Mouse (Mus musculus) liver, embryonic 14.5 days (tissue): ENCODE data around the gene Riok2. TPM values are rescaled to one million over a fixed set of nuclear protein-coding genes. Genes with fewer than 3 reads are reported as not detected.

Source experiments
- ATAC-seq: fragments of 200-750 bp; cut with Nextera tagmentation; 2 replicates; pipeline ENCODE4 v1.8.0; 2017; ENCODE audit warnings: moderate number of reproducible peaks, mild to moderate bottlenecking, moderate library complexity; ENCODE audit not compliant: insufficient read depth
- DNase-seq, 3 experiments: peaks; one replicate each; pipeline ENCODE4 v3.0.0-alpha.2; 2012 to 2013; ENCODE audit warnings: low read depth in 3 of 3, low spot score in 3 of 3
- H3K27ac ChIP-seq: fragments of 300-500 bp; sonication (generic); 2 replicates; pipeline ENCODE4 v1.5.1; 2014; ENCODE audit warnings: moderate library complexity, mild to moderate bottlenecking, control low read depth, inconsistent platforms
- H3K27me3 ChIP-seq: fragments of 300-500 bp; sonication (generic); 2 replicates; pipeline ENCODE4 v1.6.1; 2014; ENCODE audit warnings: mild to moderate bottlenecking, low read length, moderate library complexity; ENCODE audit not compliant: control insufficient read depth, insufficient read depth
- H3K36me3 ChIP-seq: fragments of 300-500 bp; sonication (generic); replicated peaks from 2 replicates; pipeline ENCODE4 v1.6.1; 2014; ENCODE audit warnings: low read depth; ENCODE audit not compliant: control insufficient read depth, insufficient read depth
- H3K4me1 ChIP-seq, 2 experiments: fragments of 200-500 bp in 1 of 2; fragments of 300-500 bp in 1 of 2; sonication (generic) in 1 of 2; replicated peaks; 2 replicates each; pipeline ENCODE4 v1.6.1; 2012 to 2014; ENCODE audit warnings: antibody characterized with exemption in 1 of 2, inconsistent platforms in 1 of 2, low read length in 1 of 2; ENCODE audit not compliant: control insufficient read depth in 2 of 2, insufficient read depth in 2 of 2
- H3K4me2 ChIP-seq: fragments of 300-500 bp; sonication (generic); 2 replicates; pipeline ENCODE4 v1.6.1; 2014; ENCODE audit warnings: low read depth, mild to moderate bottlenecking, control low read depth, moderate library complexity
- H3K4me3 ChIP-seq, 2 experiments: fragments of 200-500 bp in 1 of 2; fragments of 300-500 bp in 1 of 2; sonication (generic) in 1 of 2; 2 replicates each; pipeline ENCODE4 v1.5.1; 2012 to 2014; ENCODE audit warnings: low read depth in 2 of 2, low read length in 2 of 2, mild to moderate bottlenecking in 2 of 2, control low read depth in 1 of 2, inconsistent platforms in 1 of 2, moderate library complexity in 1 of 2; ENCODE audit not compliant: insufficient read depth in 1 of 2
- H3K9ac ChIP-seq: fragments of 300-500 bp; sonication (generic); replicated peaks from 2 replicates; pipeline ENCODE4 v1.6.1; 2014; ENCODE audit warnings: mild to moderate bottlenecking, control low read depth, moderate library complexity
- H3K9me3 ChIP-seq: fragments of 300-500 bp; sonication (generic); 2 replicates; pipeline ENCODE4 v1.6.1; 2016; ENCODE audit warnings: low read length, mixed read lengths; ENCODE audit not compliant: control insufficient read depth
- CTCF ChIP-seq: IDR thresholded peaks from 2 replicates; pipeline ENCODE4 v1.5.1; 2016; ENCODE audit warnings: antibody characterized with exemption, low read depth, control low read depth
- EP300 ChIP-seq: IDR thresholded peaks from 2 replicates; pipeline ENCODE4 v1.6.1; 2016; ENCODE audit warnings: antibody characterized with exemption, low read depth
- WGBS: fragments of 180-500 bp; shearing (Covaris S2); extraction: QIAGEN DNeasy Blood & Tissue Kit; methylation state at CpG from one replicate; pipeline ENCODE4 v1.1.7; 2014; ENCODE audit not compliant: insufficient replicate concordance; 5-methylcytosine and 5-hydroxymethylcytosine counted together
- polyA plus RNA-seq, 2 experiments: library from polyadenylated mRNA; depleted of rRNA in 1 of 2; stranded (reverse) in 1 of 2; unstranded in 1 of 2; fragments of >200 nt; fragmentation: Nextera tagmentation in 1 of 2; extraction: Ambion mirVana in 1 of 2; gene quantifications; 2 replicates each; pipeline versions ENCODE4 v1.2.1 to v1.2.3; 2012 to 2014

Riok2 gene
- polyA plus RNA-seq, 2 experiments, result 11.5 to 11.7 TPM

GRCm38 (mm10) chr17:17405606-17406005, 31.5 kb downstream of the Riok2 start:
- DNase-seq, result no peak
- no peak overlapping the region for H3K4me3 ChIP-seq
- 33% methylated on average over 1 of the region's 1 CpGs for WGBS

GRCm38 (mm10) chr17:17408137-17408536, 34.0 kb downstream of the Riok2 start:
- no peak overlapping the region for H3K4me2 ChIP-seq
- no peaks in the 10 kb centered on the region for H3K9me3 ChIP-seq
- H3K27ac ChIP-seq, result no peak overlapping the region
- H3K4me1 ChIP-seq, result no peaks in the 10 kb centered on the region
- WGBS, result 54% methylated on average over 6 of the region's 6 CpGs
- H3K36me3 ChIP-seq, result no peaks in the 10 kb centered on the region
- no peak overlapping the region for H3K4me3 ChIP-seq
- TF ChIP-seq CTCF (no peak), EP300 (no peak)
- DNase-seq (no peak), ATAC-seq (no peak)
- no peaks in the 10 kb centered on the region for H3K27me3 ChIP-seq
- H3K9ac ChIP-seq, result no peak overlapping the region

More at GRCm38 (mm10) chr17:17405606-17406005, 31.5 kb downstream of the Riok2 start:
- Histone ChIP-seq H3K9ac (no peak overlapping the region), H3K36me3 (no peaks in the 10 kb centered on the region), H3K9me3 (no peaks in the 10 kb centered on the region), H3K27me3 (no peaks in the 10 kb centered on the region), H3K4me1 (no peaks in the 10 kb centered on the region), H3K4me2 (no peak overlapping the region), H3K27ac (no peak overlapping the region)
- no peak for ATAC-seq
- TF ChIP-seq CTCF, result no peak
- no peak for TF ChIP-seq EP300

GRCm38 (mm10) chr17:17408720-17409478, 34.8 kb downstream of the Riok2 start:
- no peak overlapping the region for H3K4me3 ChIP-seq
- H3K9ac ChIP-seq, result no peak overlapping the region
- no peaks in the 10 kb centered on the region for H3K27me3 ChIP-seq
- no peaks in the 10 kb centered on the region for H3K4me1 ChIP-seq
- DNase-seq, result no peak
- ATAC-seq, result no peak
- no peaks in the 10 kb centered on the region for H3K9me3 ChIP-seq
- 66% methylated on average over 6 of the region's 6 CpGs for WGBS
- no peak overlapping the region for H3K27ac ChIP-seq
- no peaks in the 10 kb centered on the region for H3K36me3 ChIP-seq
- H3K4me2 ChIP-seq, result no peak overlapping the region
- TF ChIP-seq EP300 (no peak), CTCF (no peak)

DNA sequence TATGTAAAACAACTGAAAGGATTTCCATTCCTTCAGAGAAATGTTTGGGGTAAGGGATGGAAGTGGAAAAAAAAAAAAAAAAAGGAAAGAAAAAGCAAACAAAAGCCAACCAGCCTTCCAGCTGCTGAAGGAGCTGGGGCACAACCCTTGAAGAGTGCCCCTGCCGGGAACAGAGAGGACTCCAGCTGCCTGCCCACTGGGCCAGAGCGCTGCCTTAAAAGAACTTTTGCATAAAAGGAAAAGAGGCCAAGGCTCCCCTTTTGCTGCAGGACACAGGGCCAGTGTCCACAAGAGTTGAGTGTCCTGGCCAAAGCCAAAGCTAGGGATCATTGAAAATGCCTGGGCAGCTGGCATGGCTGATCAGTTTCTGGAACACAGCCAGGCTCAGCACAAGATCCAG, 35.5 kb downstream of the Riok2 start:
- Histone ChIP-seq H3K27ac (no peak overlapping the region), H3K27me3 (no peaks in the 10 kb centered on the region), H3K9ac (no peak overlapping the region), H3K4me2 (no peak overlapping the region), H3K9me3 (no peaks in the 10 kb centered on the region), H3K4me3 (no peak overlapping the region), H3K4me1 (no peaks in the 10 kb centered on the region), H3K36me3 (no peaks in the 10 kb centered on the region)
- TF ChIP-seq EP300 (no peak), CTCF (no peak)
- 38% methylated on average over 2 of the region's 2 CpGs for WGBS
- ATAC-seq (no peak), DNase-seq (no peak)

GRCm38 (mm10) chr17:17411443-17411842, 37.3 kb downstream of the Riok2 start:
- no peak overlapping the region for H3K4me3 ChIP-seq
- H3K36me3 ChIP-seq, result no peaks in the 10 kb centered on the region
- DNase-seq (no peak), ATAC-seq (no peak)
- H3K4me1 ChIP-seq, result no peaks in the 10 kb centered on the region
- H3K9ac ChIP-seq, result no peak overlapping the region
- TF ChIP-seq EP300 (no peak), CTCF (no peak)
- no peaks in the 10 kb centered on the region for H3K9me3 ChIP-seq
- H3K27ac ChIP-seq, result no peak overlapping the region
- H3K4me2 ChIP-seq, result no peak overlapping the region
- 56% methylated on average over 2 of the region's 2 CpGs for WGBS
- no peaks in the 10 kb centered on the region for H3K27me3 ChIP-seq
